Mouse (Mus musculus) embryonic stem cell, embryonic (primary cell): Measurements from ENCODE around the gene Ttc39d.

Experiments used
- CTCF ChIA-PET, 4 experiments: fragments of 300-600 bp in 2 of 4; fragments of 350-600 bp in 2 of 4; sonication (Branson Sonifier 250); formaldehyde crosslinking; loops; one replicate each; lab custom pipeline; 2022; ENCODE audit warnings: inconsistent platforms in 2 of 4; lab: Charles Lee
- POLR2A ChIA-PET, 4 experiments: fragments of 300-600 bp in 2 of 4; fragments of 350-600 bp in 2 of 4; sonication (Branson Sonifier 250); formaldehyde crosslinking; loops; one replicate each; lab custom pipeline; 2022; ENCODE audit warnings: antibody characterized with exemption in 4 of 4, inconsistent platforms in 1 of 4; lab: Charles Lee

Ttc39d gene

DNA sequence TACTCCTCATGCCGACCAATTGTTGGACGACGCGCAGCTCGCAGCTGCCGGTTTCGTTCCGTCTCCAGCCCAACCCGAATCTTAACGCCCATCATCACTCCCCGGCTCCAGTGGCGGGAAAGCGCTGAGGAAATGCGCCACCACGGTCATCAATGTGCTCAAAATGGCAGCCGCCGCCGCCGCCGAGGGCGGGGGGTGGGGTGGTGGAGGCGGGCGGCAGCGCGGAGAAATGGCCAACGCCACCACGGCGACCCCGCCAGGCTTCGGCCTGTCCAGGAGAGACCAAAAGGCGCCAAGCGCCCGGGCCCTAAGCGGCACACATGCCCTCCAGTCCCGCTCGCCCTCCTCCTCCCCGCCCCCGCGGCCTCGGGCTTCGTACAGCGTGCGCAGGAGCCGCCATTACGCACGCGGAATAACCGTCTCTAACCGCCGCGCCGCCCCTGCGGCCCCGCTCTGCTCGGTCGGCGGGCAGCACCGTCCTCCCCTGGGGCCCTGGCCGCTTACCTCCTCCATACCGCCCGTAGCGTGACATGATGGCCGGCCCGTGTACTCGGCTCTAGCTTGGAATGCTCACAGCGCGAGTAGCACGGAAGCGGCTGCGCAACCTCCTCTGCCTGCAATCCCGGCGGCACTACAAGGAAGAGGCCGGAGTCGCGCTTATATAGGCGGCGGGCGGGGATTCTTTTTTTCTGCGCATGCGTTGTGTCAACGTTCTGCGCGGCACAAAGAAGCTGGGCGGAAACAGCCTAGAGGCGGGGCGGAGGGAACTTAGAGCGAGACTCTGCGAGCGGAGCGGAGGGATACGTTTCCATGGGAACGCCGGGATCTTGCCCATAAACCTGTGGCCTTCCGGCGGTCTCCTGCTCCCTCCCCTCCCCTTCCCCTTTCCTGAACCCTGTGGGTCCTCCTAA, at the start of gene Ttc39d, which contains the start of gene Srsf7:
Ttc39d (plus strand) TSS at position 790 of the 911 bp plus-strand sequence.
Srsf7 (minus strand) TSS at position 637 of the 911 bp plus-strand sequence.
- ChIA-PET POLR2A (interaction anchor here (0.5 to 10.7 kb wide), 264 partner anchors 9 to 1292 kb away, joined by 3 to 146 read pairs (median 4); partner anchors contain the start of genes Gemin6 (in 4 of the 4), Morn2 (in 3 of the 4), Atl2 (in 2 of the 4) and Dhx57 (in 2 of the 4)), CTCF (interaction anchor here in 1 of 4 experiments (0.6 to 1.2 kb wide), 2 partner anchors 352 to 358 kb away, joined by 3 to 4 read pairs; no protein-coding TSS in a partner anchor)

DNA sequence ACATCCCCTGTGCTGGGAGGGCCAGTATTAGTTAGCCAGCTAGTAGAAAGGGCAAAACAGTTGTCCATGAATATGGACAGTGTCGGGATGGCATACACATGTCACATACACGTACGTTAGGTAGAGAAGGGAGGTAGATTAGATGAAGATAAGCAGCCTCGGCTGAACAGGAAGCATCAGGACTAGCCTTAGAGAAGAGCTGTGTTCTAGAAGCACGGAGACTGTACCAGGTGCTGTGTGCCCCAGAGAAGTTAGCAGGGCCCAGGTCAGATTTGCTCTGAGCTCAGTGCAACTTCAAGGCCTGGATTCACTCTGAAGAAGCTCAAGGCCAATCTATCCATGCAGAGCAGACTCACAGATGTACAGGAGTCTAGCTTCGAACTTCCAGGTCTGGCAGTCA, 49.8 kb upstream of the Ttc39d start:
- POLR2A ChIA-PET, result interaction anchor here in 3 of 4 experiments (0.7 to 2.9 kb wide), 15 partner anchors 10 to 125 kb away, joined by 3 to 13 read pairs (median 4); partner anchors contain the start of genes Srsf7 (in 2 of the 3), Ttc39d (in 2 of the 3) and Gemin6 (in 1 of the 3)
- CTCF ChIA-PET, result interaction anchor here in 2 of 4 experiments (0.7 to 1.4 kb wide), 4 partner anchors 14 to 140 kb away, joined by 3 to 14 read pairs (median 8); no protein-coding TSS in a partner anchor

DNA sequence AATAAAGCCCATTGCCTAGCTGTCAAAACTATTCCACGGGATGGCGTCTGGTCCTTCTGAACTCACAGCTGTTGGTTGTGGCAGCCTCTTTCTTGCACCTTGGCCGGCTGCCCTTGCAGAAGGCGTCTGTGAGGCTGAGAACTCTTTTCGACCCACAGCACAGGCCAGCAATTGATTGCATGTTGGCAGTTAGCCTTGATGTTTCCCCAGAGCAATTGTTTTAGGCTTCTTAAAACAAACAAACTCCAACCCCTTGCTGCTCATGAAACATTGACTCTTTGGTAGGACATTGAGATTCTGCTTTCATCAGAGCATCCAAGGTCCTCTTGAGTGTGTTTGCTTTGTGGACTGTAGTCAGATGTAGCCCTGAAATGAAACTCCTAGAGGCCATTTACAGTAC, 46.8 kb upstream of the Ttc39d start:
- ChIA-PET CTCF (interaction anchor here in 1 of 4 experiments (1.1 kb wide), 1 partner anchor 8 kb away, joined by 3 read pairs; no protein-coding TSS in a partner anchor), POLR2A (interaction anchor here in 1 of 4 experiments (1.6 kb wide), 1 partner anchor 47 kb away, joined by 6 read pairs; the partner anchor contains the start of genes Srsf7 and Ttc39d)

DNA sequence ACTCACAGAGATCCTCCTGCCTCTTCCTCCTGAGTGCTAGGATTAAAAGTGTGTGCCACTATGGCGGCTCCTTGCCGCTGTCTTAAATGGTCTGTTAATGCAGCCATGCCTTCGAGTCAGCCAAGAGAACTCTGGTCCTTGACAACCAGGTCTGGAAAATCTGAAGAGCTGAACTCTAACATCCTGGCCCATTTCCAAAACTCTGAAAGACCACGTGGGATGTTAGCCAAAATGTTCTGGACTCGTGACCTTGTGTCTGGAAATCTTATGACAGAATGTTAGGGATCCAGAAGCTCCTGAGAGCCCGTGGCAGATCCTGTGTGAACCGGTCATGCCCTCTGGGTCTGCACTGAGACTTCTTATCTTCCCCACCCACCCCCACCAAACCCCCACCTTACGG, 43.3 kb upstream of the Ttc39d start:
- ChIA-PET CTCF (interaction anchor here (0.7 to 1.4 kb wide), 9 partner anchors 18 to 503 kb away, joined by 3 to 10 read pairs (median 4); no protein-coding TSS in a partner anchor), POLR2A (interaction anchor here in 3 of 4 experiments (0.6 to 1.9 kb wide), 10 partner anchors 8 to 418 kb away, joined by 3 to 7 read pairs (median 4); partner anchors contain the start of genes Srsf7 (in 1 of the 3) and Ttc39d (in 1 of the 3))

DNA sequence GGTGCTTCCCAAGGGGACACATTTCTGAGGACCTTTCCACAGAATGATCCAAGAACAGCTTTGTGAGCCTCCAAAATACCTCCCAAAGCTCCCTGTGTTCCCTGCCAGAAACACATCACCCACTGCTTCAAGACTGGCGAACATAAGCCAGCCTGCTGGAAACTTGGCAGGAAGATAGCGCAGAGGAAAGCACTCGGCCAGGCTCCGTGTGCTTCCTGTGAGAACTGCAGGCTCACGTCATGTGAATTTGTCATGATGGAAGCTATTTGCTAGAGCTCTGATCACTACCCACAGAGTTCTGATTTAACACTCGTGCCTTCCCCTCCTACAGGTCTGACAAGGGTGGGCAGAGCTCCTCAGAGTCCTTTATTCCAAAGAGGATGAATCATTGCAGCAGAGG, 41.5 kb upstream of the Ttc39d start:
- CTCF ChIA-PET, result interaction anchor here in 2 of 4 experiments (0.6 to 1.3 kb wide), 2 partner anchors 9 to 142 kb away, joined by 3 to 4 read pairs; no protein-coding TSS in a partner anchor
- POLR2A ChIA-PET, result interaction anchor here in 3 of 4 experiments (1.1 to 2.1 kb wide), 8 partner anchors 9 to 116 kb away, joined by 3 to 9 read pairs (median 5); partner anchors contain the start of genes Srsf7 (in 2 of the 3) and Ttc39d (in 2 of the 3)

DNA sequence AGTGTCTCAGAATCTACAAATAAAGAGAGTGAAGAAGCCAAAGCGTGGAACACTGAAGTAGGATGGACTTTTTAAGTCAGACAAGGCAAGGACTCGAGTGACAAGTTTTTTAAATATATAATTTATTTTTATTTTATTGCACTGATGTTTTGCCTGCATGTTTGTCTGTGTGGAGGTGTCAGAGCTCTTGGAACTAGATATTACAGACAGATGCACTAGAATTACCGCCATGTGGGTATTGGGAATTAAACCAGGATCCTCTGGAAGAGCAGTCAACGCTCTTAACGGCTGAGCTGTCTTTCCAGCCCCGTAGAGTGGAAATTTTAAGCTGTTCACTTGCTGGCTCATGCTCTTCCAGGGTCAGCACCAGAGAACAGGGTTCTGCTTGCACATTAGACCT, 40.9 kb upstream of the Ttc39d start:
- ChIA-PET CTCF (interaction anchor here in 1 of 4 experiments (0.5 kb wide), 1 partner anchor 50 kb away, joined by 14 read pairs; no protein-coding TSS in a partner anchor), POLR2A (interaction anchor here (0.9 to 2.1 kb wide), 11 partner anchors 9 to 116 kb away, joined by 3 to 9 read pairs (median 4); partner anchors contain the start of genes Srsf7 (in 3 of the 4) and Ttc39d (in 3 of the 4))

DNA sequence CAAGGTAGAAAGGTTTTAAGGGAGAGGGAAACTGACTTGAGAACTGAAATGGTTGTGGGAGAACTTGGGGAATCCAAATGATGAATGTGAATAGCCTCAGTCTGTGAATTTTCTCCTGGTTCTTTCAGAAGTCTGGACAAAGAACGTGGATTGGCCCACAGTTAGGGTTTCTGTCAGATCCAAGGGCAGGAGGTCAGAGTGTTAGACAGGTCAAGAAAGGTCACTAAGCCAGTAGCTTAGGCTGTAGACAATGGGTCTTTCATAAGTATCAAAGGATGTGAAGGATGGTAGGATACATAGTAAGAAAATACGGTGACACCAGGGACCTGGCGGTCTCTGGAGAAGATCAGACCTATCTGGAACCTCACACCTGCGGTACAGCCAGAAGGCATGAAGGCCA, 39.8 kb upstream of the Ttc39d start:
- POLR2A ChIA-PET, result interaction anchor here in 3 of 4 experiments (0.6 to 2.9 kb wide), 10 partner anchors 9 to 149 kb away, joined by 3 to 16 read pairs (median 5); partner anchors contain the start of genes Srsf7 (in 1 of the 3) and Ttc39d (in 1 of the 3)
- CTCF ChIA-PET, result interaction anchor here in 1 of 4 experiments (1.2 to 2.6 kb wide), 2 partner anchors 119 to 273 kb away, joined by 3 to 15 read pairs; no protein-coding TSS in a partner anchor

DNA sequence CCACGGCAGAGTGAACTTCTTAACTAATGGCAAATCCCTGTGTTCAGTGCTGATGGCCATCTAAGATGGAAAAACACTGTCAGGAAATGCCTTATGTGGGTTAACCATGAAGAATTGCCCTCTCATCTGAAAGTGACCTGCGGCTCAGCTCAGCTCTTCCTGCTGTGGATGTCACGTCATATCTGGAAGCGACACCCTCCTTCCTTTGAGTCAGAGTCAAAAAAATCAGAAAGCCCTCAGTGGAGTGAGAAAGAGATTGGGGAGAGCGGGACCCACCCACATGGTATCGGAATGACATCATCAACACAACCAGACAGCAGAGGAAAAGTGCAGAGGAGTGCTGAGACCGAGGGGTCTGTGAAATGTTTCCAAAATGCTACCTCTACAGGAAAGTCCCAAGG, 39.4 kb upstream of the Ttc39d start:
- CTCF ChIA-PET, result interaction anchor here in 3 of 4 experiments (0.6 to 2.6 kb wide), 8 partner anchors 8 to 273 kb away, joined by 3 to 15 read pairs (median 6); no protein-coding TSS in a partner anchor
- POLR2A ChIA-PET, result interaction anchor here in 3 of 4 experiments (0.6 to 2.9 kb wide), 34 partner anchors 9 to 275 kb away, joined by 3 to 26 read pairs (median 4); partner anchors contain the start of genes Atl2 (in 2 of the 3), Hnrnpll (in 2 of the 3), Srsf7 (in 2 of the 3) and Ttc39d (in 2 of the 3)

DNA sequence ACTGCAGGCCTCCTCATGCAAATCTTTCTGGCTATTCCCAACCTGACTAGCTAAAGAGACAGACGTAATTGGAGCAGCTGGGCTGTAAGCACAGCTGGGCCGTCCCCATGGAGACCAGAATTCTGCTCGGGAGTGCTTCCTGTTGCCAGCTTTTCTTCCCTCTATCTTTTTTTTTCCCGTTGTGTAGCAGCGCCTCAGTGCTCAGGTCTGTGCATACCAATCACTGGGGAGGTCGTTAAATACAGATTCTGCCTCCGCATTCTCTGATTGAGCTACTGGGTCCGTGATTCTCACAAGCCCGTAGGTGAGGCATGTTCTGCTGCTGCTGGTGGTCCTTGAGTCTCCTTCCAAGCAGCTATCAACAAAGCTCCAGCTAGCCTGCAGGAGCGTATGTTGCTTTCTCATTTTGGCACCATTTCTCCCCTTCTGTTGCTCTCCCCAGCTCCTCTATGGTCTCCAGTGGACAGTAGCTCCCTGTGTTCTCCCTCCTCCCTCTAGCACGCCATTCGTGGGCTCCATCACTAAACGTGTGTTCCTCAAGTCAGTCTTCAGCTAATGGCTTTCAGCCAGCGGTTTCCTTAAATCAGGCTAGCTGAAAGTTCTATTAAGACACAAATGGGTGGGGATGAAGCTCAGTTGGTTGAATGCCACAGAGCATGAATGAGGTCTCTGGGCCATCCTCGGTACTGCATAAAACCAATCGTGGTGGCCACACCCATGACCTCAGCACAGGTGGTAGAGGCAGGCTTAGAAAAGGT, 38.7 kb upstream of the Ttc39d start:
- CTCF ChIA-PET, result interaction anchor here in 3 of 4 experiments (0.6 to 2.6 kb wide), 10 partner anchors 9 to 274 kb away, joined by 3 to 15 read pairs (median 4); no protein-coding TSS in a partner anchor
- POLR2A ChIA-PET, result interaction anchor here (0.5 to 2.9 kb wide), 46 partner anchors 8 to 390 kb away, joined by 3 to 26 read pairs (median 4); partner anchors contain the start of genes Atl2 (in 2 of the 4), Galm (in 2 of the 4), Hnrnpll (in 2 of the 4) and Srsf7 (in 2 of the 4)

DNA sequence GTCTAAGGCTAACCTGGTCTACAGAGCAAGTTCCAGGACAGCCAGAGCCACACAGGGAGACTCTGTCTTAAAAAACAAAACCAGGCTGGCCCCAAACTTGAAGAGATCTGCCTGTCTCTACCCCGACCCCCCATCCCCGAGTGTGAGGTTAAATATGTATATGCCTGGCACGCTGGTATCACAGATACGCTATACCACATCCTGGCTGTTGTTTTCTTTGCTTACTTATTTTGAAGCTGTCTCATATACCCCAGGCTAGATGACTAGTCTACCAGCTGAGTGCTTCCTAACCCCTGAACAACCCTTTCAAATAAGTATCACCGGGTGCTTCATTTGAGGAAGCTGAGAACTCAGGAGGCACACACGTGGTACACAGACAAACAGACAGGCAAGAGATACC, 37.5 kb upstream of the Ttc39d start:
- CTCF ChIA-PET, result interaction anchor here in 2 of 4 experiments (0.9 to 2.0 kb wide), 2 partner anchors 10 to 152 kb away, joined by 3 to 9 read pairs; no protein-coding TSS in a partner anchor
- POLR2A ChIA-PET, result interaction anchor here in 3 of 4 experiments (0.7 to 2.9 kb wide), 11 partner anchors 7 to 389 kb away, joined by 3 to 26 read pairs (median 11); partner anchors contain the start of genes Galm (in 2 of the 3), Srsf7 (in 2 of the 3), Ttc39d (in 2 of the 3) and Hnrnpll (in 1 of the 3)

DNA sequence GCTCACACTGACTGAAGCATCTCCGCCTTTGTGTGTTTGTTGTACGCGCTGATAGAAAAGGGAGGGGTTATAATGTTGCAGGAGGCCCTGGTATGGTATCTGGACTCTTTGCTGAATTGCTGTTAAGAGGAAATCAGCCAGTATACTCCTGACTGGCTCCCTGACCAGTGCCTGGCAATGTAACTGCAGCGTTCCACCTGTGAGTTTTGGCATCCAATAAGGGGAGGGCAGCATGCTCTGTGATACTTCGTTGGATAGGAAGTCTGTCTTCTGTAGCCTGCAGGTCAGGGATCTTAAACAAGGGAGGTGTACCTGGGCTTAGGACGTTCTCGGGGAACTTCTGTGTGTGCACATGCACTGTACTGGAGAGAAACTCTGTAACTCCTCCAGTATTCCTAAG, 36.3 kb upstream of the Ttc39d start:
- ChIA-PET POLR2A (interaction anchor here in 1 of 4 experiments (1.0 kb wide), 1 partner anchor 36 kb away, joined by 3 read pairs; the partner anchor contains the start of genes Srsf7 and Ttc39d), CTCF (no interaction called here)

DNA sequence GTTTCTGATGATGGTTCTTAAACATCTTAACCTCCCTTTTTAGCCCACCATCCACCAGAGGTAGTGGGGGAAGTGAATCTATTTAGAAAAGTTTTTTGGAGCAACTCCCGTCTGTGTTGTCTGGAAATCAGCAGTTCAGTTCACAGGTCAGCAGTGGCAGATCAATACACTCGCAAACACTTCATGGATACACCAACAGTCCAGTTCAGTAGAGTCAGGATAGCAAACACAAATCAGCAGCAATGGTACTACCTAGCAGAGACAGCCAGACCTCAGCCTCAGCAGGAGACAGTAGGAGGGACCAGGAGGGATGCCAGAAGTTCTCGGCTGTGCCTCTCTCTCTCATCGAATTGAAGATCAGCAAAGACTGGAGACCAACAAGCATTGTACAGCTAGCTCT, 35.3 kb upstream of the Ttc39d start:
- ChIA-PET POLR2A (interaction anchor here in 1 of 4 experiments (1.0 kb wide), 1 partner anchor 35 kb away, joined by 3 read pairs; the partner anchor contains the start of genes Srsf7 and Ttc39d), CTCF (no interaction called here)

DNA sequence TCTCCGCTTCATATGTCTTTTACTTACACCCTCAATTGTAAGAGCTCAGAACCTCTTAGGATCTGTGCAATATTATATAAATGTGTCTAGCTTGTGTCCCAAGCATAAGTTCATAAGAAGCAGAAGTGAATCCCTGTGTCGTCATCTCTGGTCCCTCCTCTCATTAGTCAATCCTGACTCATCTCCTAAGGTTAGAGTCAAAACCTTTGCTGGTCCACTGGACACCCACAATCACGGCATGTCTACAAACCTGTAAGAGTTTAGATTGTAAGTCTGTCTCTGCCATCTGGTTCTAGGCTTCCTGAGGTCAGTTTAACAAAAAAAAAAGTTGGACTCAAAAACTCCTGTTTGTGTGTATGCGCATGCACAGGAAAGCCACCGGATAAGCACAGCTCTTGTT, 34.5 kb upstream of the Ttc39d start:
- CTCF ChIA-PET, result interaction anchor here in 1 of 4 experiments (0.9 kb wide), 1 partner anchor 155 kb away, joined by 4 read pairs; no protein-coding TSS in a partner anchor

DNA sequence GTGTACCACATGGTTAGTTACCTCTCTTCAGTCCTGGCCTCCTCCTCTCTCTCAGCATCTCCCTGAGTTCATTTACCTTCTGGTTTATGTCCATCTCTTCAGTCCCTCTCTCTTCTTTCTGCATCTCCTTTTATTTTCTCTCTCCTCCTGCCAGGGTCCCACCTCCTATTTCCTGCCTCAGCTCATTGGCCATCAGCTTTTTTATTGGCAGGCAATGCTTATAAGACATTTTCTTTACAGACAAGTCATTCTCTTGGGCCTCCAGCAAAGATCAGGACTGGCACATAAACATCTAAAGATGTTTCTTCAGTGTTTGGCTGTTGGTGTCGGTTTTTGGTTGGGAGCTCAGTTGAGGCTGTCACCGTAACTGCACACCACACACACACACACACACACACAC, 33.6 kb upstream of the Ttc39d start:
- ChIA-PET CTCF (interaction anchor here (0.5 to 1.2 kb wide), 6 partner anchors 18 to 593 kb away, joined by 3 to 5 read pairs (median 4); no protein-coding TSS in a partner anchor), POLR2A (interaction anchor here (0.6 to 3.2 kb wide), 30 partner anchors 9 to 197 kb away, joined by 3 to 19 read pairs (median 4); partner anchors contain the start of genes Srsf7 (in 4 of the 4), Ttc39d (in 4 of the 4), Gemin6 (in 2 of the 4) and Galm (in 1 of the 4))

More for the DNA sequence above, 34.5 kb upstream of the Ttc39d start:
- POLR2A ChIA-PET, result interaction anchor here in 2 of 4 experiments (0.8 to 2.6 kb wide), 9 partner anchors 27 to 121 kb away, joined by 3 to 15 read pairs (median 3); partner anchors contain the start of genes Srsf7 (in 2 of the 2) and Ttc39d (in 2 of the 2)

DNA sequence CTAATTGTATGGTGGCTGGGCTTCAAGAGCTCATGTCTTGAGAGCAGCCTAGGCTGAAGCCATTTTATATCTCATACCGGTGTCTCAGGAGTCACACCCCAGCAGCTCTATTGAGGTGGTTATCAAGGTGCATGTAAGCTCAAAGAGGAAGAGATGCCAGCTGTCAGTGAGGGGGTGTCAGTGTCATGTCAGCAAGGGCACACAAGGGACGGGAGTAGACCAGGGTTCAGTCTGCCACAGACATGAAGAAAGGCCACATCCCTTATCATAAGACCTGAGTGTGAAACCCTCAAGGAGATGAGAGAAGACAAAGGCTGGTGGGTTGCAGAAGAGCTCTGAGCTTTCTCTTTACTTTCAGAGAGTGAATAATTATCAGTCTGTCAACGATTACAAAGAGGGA, 33.1 kb upstream of the Ttc39d start:
- CTCF ChIA-PET, result interaction anchor here in 3 of 4 experiments (0.5 to 1.2 kb wide), 5 partner anchors 126 to 594 kb away, joined by 3 to 5 read pairs (median 3); no protein-coding TSS in a partner anchor
- POLR2A ChIA-PET, result interaction anchor here (0.6 to 3.2 kb wide), 32 partner anchors 8 to 198 kb away, joined by 3 to 19 read pairs (median 5); partner anchors contain the start of genes Srsf7 (in 4 of the 4), Ttc39d (in 4 of the 4), Gemin6 (in 2 of the 4) and Galm (in 1 of the 4)
